Mouse (Mus musculus) c-Kit-positive CD71-positive TER-119-positive erythroid progenitor cells, embryonic 14.5 days (primary cell): Measurements from ENCODE around the gene P2rx2.

Experiments used
- DNase-seq: peaks from one replicate; pipeline ENCODE4 v3.0.0-alpha.2; 2013; ENCODE audit warnings: low spot score

P2rx2 gene

GRCm38 (mm10) chr5:110342648-110343284 is at the start of gene P2rx2:
P2rx2 (minus strand) TSS chr5:110343212.
- DNase-seq, result no peak

GRCm38 (mm10) chr5:110392727-110393126 is 49.7 kb upstream of the P2rx2 start:
- no peak for DNase-seq

- no peak for DNase-seq
These were observed 47.6 kb upstream of the P2rx2 start for GRCm38 (mm10) chr5:110390631-110391030.

- DNase-seq, result no peak
These were observed 44.3 kb upstream of the P2rx2 start for GRCm38 (mm10) chr5:110387332-110387731.

- no peak for DNase-seq
These were observed 43.6 kb upstream of the P2rx2 start for GRCm38 (mm10) chr5:110386371-110387330.

GRCm38 (mm10) chr5:110385263-110385662 is 42.3 kb upstream of the P2rx2 start:
- no peak for DNase-seq

GRCm38 (mm10) chr5:110384491-110384890 is 41.5 kb upstream of the P2rx2 start:
- DNase-seq, result no peak

GRCm38 (mm10) chr5:110379823-110380222 is 36.8 kb upstream of the P2rx2 start:
- DNase-seq, result no peak

GRCm38 (mm10) chr5:110379086-110379485 is 36.1 kb upstream of the P2rx2 start:
- DNase-seq, result no peak

GRCm38 (mm10) chr5:110378181-110378583 is 35.2 kb upstream of the P2rx2 start:
- no peak for DNase-seq

- DNase-seq, result peak; percentile 44
These were observed 33.9 kb upstream of the P2rx2 start for GRCm38 (mm10) chr5:110376802-110377433.

GRCm38 (mm10) chr5:110363822-110364545 is 21.0 kb upstream of the P2rx2 start:
- no peak for DNase-seq

GRCm38 (mm10) chr5:110363179-110363821 is 20.3 kb upstream of the P2rx2 start:
- peak; percentile 32 for DNase-seq

- no peak for DNase-seq
These were observed 19.8 kb upstream of the P2rx2 start for GRCm38 (mm10) chr5:110362813-110363178.

GRCm38 (mm10) chr5:110361465-110361864 is 18.5 kb upstream of the P2rx2 start:
- DNase-seq, result no peak

GRCm38 (mm10) chr5:110357531-110358179 is 14.6 kb upstream of the P2rx2 start:
- peak; percentile 78 for DNase-seq

GRCm38 (mm10) chr5:110354716-110355115 is 11.7 kb upstream of the P2rx2 start:
- DNase-seq, result no peak

GRCm38 (mm10) chr5:110347006-110347405 is 4.0 kb upstream of the P2rx2 start:
- no peak for DNase-seq

- DNase-seq, result no peak
These were observed 2.5 kb upstream of the P2rx2 start for GRCm38 (mm10) chr5:110345553-110345952.

GRCm38 (mm10) chr5:110344524-110344923 is 1.5 kb upstream of the P2rx2 start, which contains the start of gene Lrcol1:
Lrcol1 (plus strand) TSS chr5:110344730.
- DNase-seq, result no peak

GRCm38 (mm10) chr5:110338792-110339191 is 4.2 kb downstream of the P2rx2 start:
- no peak for DNase-seq
